Mouse (Mus musculus): ENCODE results near the gene Nck2. TPM values are rescaled to one million over a fixed set of nuclear protein-coding genes. Genes with fewer than 3 reads are reported as not detected.

Gene Nck2
- polyA plus RNA-seq (2014; fragmentation: Illumina TruSeq; extraction: RNeasy Lipid Tissue Mini Kit (QIAGEN cat#74804); ENCODE audit: low read depth, low replicate concordance): 33.6 TPM

DNA sequence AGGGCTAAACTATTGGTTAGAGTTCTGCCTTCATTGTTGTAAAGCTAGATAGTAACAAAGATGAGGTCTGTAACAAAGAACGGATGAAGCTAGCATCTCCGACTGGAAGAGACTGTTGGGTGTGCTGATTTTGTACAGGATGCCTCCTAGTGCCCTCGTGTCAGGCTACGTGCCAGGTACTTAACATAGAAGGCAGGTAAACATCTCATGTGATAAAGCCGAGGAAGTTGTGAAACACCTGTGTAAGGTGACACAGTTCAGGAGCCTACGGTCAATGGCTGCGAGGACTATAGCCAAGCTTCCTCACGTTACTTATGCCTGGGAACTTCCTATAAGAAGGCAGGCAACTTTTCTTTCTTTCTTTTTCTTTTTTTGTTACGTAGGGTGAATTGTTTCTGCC, at the start of gene Nck2:
TSS of gene Nck2 (plus strand) at position 49 of the 400 bp plus-strand sequence.

Other genes with a start within 250 kb of the Nck2 start
- 9.2 TPM for gene Fhl2, start 247.6 kb upstream of the Nck2 start, polyA plus RNA-seq (2014; fragmentation: Illumina TruSeq; extraction: RNeasy Lipid Tissue Mini Kit (QIAGEN cat#74804); ENCODE audit: low read depth, low replicate concordance)